8 mouse cellular contexts compared by ENCODE assay signal in genomic region chr4:6514823-6515222, GRCm38 (mm10).
DNase-seq lines count a peak whose midpoint lies in the region; ATAC-seq lines count a peak whose summit lies in the region.

No protein-coding gene starts in this region.

- no peak overlapping the region for H3K4me2 ChIP-seq in heart, embryonic 11.5 days
- no peak overlapping the region for H3K4me2 ChIP-seq in forebrain, embryonic 13.5 days
- no peak overlapping the region for H3K4me2 ChIP-seq in hindbrain, embryonic 14.5 days (replicated peaks)

- 22% methylated on average over 6 of the region's 6 CpGs for WGBS in heart, embryonic 11.5 days (ENCODE audit: insufficient replicate concordance)
- 25% methylated on average over 6 of the region's 6 CpGs for WGBS in forebrain, embryonic 13.5 days
- WGBS in hindbrain, embryonic 14.5 days, result 23% methylated on average over 6 of the region's 6 CpGs

- no peak for ATAC-seq in heart, embryonic 11.5 days (replicated peaks; ENCODE audit: insufficient number of reproducible peaks, low FRiP score, low TSS enrichment)
- peak; percentile 87 for ATAC-seq in cerebellum, adult (ENCODE audit: insufficient number of reproducible peaks, low FRiP score, low TSS enrichment)
- peak; percentile 70 for ATAC-seq in forebrain, embryonic 13.5 days
- peak; percentile 67 for ATAC-seq in hindbrain, embryonic 14.5 days (ENCODE audit: low FRiP score)
- ATAC-seq in megakaryocyte, adult 5-6 weeks (ENCODE audit: poor library complexity, severe bottlenecking), result peak; percentile 84

- no peak overlapping the region for H3K4me3 ChIP-seq in heart, embryonic 11.5 days (ENCODE audit: low read depth, low read length)
- H3K4me3 ChIP-seq in forebrain, embryonic 13.5 days, result no peak overlapping the region
- no peak overlapping the region for H3K4me3 ChIP-seq in hindbrain, embryonic 14.5 days (replicated peaks; ENCODE audit: low read length)

- H3K27me3 ChIP-seq in heart, embryonic 11.5 days (ENCODE audit: control insufficient read depth, insufficient read depth, low read length), result no peaks in the 10 kb centered on the region
- no peaks in the 10 kb centered on the region for H3K27me3 ChIP-seq in forebrain, embryonic 13.5 days
- no peaks in the 10 kb centered on the region for H3K27me3 ChIP-seq in hindbrain, embryonic 14.5 days (ENCODE audit: control insufficient read depth, insufficient read depth, low read length)

- H3K9ac ChIP-seq in heart, embryonic 11.5 days (ENCODE audit: low read depth, low read length), result no peak overlapping the region
- H3K9ac ChIP-seq in forebrain, embryonic 13.5 days, result no peak overlapping the region
- H3K9ac ChIP-seq in hindbrain, embryonic 14.5 days, result no peak overlapping the region

- peak; percentile 70 to 86 for DNase-seq in heart, adult 18-20 months
- peak; percentile 90 for DNase-seq in hindbrain, embryonic 14.5 days (ENCODE audit: low spot score)
- DNase-seq in layer of hippocampus, postnatal 14 days (ENCODE audit: low spot score in 2 of 2), result peak; percentile 72 to 89
- DNase-seq in right cerebral cortex, postnatal 14 days, result peak; percentile 49

- no peaks in the 10 kb centered on the region for H3K4me1 ChIP-seq in heart, embryonic 11.5 days (ENCODE audit: control insufficient read depth, insufficient read depth, low read length)
- H3K4me1 ChIP-seq in forebrain, embryonic 13.5 days, result no peaks in the 10 kb centered on the region; the same call in 1 of the 2 replicates
- peaks cover 6% of the 10 kb centered on the region; the same call in 1 of the 2 replicates for H3K4me1 ChIP-seq in hindbrain, embryonic 14.5 days (replicated peaks; ENCODE audit: control insufficient read depth, insufficient read depth, low read length)

- no peak overlapping the region for H3K27ac ChIP-seq in heart, embryonic 11.5 days (ENCODE audit: low read depth, low read length)
- no peak overlapping the region for H3K27ac ChIP-seq in forebrain, embryonic 13.5 days
- no peak overlapping the region for H3K27ac ChIP-seq in hindbrain, embryonic 14.5 days

- H3K36me3 ChIP-seq in heart, embryonic 11.5 days (ENCODE audit: control insufficient read depth, insufficient read depth, low read length), result no peaks in the 10 kb centered on the region
- no peaks in the 10 kb centered on the region for H3K36me3 ChIP-seq in forebrain, embryonic 13.5 days (ENCODE audit: poor library complexity, severe bottlenecking)
- no peaks in the 10 kb centered on the region for H3K36me3 ChIP-seq in hindbrain, embryonic 14.5 days (replicated peaks; ENCODE audit: control insufficient read depth, insufficient read depth)

- no peaks in the 10 kb centered on the region for H3K9me3 ChIP-seq in heart, embryonic 11.5 days (replicated peaks; ENCODE audit: control insufficient read depth, low read length)
- no peaks in the 10 kb centered on the region for H3K9me3 ChIP-seq in forebrain, embryonic 13.5 days (replicated peaks)
- no peaks in the 10 kb centered on the region for H3K9me3 ChIP-seq in hindbrain, embryonic 14.5 days (ENCODE audit: control insufficient read depth, low read length)
